Mouse (Mus musculus) thymus, adult 2 months (tissue): ENCODE measurements around the gene Gtf2h3. TPM values are rescaled to one million over a fixed set of nuclear protein-coding genes. Genes with fewer than 3 reads are reported as not detected.
A peak's percentile ranks its signal among the peaks of the same experiment; 100 is the strongest.
"Not testable (repeated sequence)": the region's sequence is repeated elsewhere in the genome, so short reads cannot be mapped to it uniquely, and the experiment has no call there.

Experiments
- DNase-seq: peaks from one replicate; pipeline ENCODE4 v3.0.0; 2021
- H3K27ac ChIP-seq: fragments of 200-500 bp; 2 replicates; pipeline ENCODE4 v1.5.1; 2012; ENCODE audit warnings: low read length, control low read depth; ENCODE audit not compliant: control insufficient read depth, insufficient read depth
- H3K27me3 ChIP-seq: fragments of 200-500 bp; 2 replicates; pipeline ENCODE4 v1.6.1; 2012; ENCODE audit warnings: mild to moderate bottlenecking, low read length, moderate library complexity, mixed read lengths; ENCODE audit not compliant: control insufficient read depth, insufficient read depth
- H3K36me3 ChIP-seq: fragments of 200-500 bp; 2 replicates; pipeline ENCODE4 v1.6.1; 2012; ENCODE audit warnings: mild to moderate bottlenecking, low read length, moderate library complexity; ENCODE audit not compliant: control insufficient read depth, insufficient read depth
- H3K4me1 ChIP-seq: fragments of 200-500 bp; replicated peaks from 2 replicates; pipeline ENCODE4 v1.6.1; 2012; ENCODE audit warnings: low read length; ENCODE audit not compliant: control insufficient read depth, insufficient read depth
- H3K4me3 ChIP-seq: fragments of 200-500 bp; 2 replicates; pipeline ENCODE4 v1.5.1; 2012; ENCODE audit warnings: mild to moderate bottlenecking, low read length, control low read depth, moderate library complexity; ENCODE audit not compliant: control insufficient read depth, insufficient read depth
- CTCF ChIP-seq: fragments of 200-500 bp; IDR thresholded peaks from 2 replicates; pipeline ENCODE4 v1.5.1; 2012; ENCODE audit warnings: mild to moderate bottlenecking, control low read depth, low read length, moderate library complexity, borderline replicate concordance; ENCODE audit not compliant: control insufficient read depth, poor library complexity, insufficient read depth; ENCODE audit errors: extremely low read depth
- POLR2A ChIP-seq: fragments of 200-500 bp; IDR thresholded peaks from 2 replicates; pipeline ENCODE4 v1.6.1; 2012; ENCODE audit warnings: mild to moderate bottlenecking, low read length, control low read depth, moderate library complexity; ENCODE audit not compliant: control insufficient read depth, poor library complexity, insufficient read depth; ENCODE audit errors: extremely low read depth
- WGBS: fragments of 180-500 bp; shearing (Covaris S2); methylation state at CpG from one replicate; pipeline ENCODE4 v1.1.7; 2018; 5-methylcytosine and 5-hydroxymethylcytosine counted together
- polyA plus RNA-seq: library from polyadenylated mRNA; depleted of rRNA; stranded (reverse); fragments of >200 nt; gene quantifications from 2 replicates; pipeline ENCODE4 v1.2.3, GENCODE M21; 2012; rRNA removed

The Gtf2h3 gene
- polyA plus RNA-seq, 1 experiment: 55.7 TPM

DNA sequence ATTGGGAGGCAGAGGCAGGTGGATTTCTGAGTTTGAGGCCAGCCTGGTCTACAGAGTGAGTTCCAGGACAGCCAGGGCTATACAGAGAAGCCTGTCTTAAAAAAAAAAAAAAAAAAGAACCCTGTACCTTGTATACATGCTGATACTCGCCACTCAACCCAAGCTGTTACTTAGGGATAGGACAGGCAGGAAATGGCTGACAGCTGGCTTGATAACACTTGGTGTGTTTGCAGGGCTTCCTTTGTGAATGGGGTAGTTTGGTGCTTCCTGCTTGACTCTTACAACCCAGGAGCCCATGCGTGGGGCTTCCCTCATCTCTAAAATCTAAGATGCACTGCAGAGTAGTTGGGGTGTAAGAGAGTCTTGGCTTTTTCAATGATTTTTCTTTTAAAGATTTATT is 54.5 kb downstream of the Gtf2h3 start:
- Histone ChIP-seq H3K4me1 (peaks cover 70% of the 10 kb centered on the region), H3K4me3 (no peak overlapping the region), H3K27me3 (no peaks in the 10 kb centered on the region), H3K36me3 (peaks cover 19% of the 10 kb centered on the region), H3K27ac (peak overlapping the region; percentile 84)
- WGBS: 14% methylated on average over 2 of the region's 2 CpGs
- peak; percentile 56 for DNase-seq
- TF ChIP-seq POLR2A (no peak), CTCF (no peak)

- peaks cover 68% of the 10 kb centered on the region for H3K4me1 ChIP-seq
- DNase-seq, H3K27me3 ChIP-seq, H3K27ac ChIP-seq, H3K4me3 ChIP-seq: not testable (repeated sequence)
- H3K36me3 ChIP-seq: peaks cover 35% of the 10 kb centered on the region
- 97% methylated on average over 4 of the region's 4 CpGs for WGBS
Observed at GRCm38 (mm10) chr5:124635068-124635467, 56.1 kb downstream of the Gtf2h3 start.

- whole genome bisulfite sequencing: 98% methylated on average over 3 of the region's 3 CpGs
Observed at GRCm38 (mm10) chr5:124636139-124636538, 57.2 kb downstream of the Gtf2h3 start.

GRCm38 (mm10) chr5:124636694-124637093 is 57.8 kb downstream of the Gtf2h3 start:
- H3K4me1 ChIP-seq: peaks cover 54% of the 10 kb centered on the region
- H3K27me3 ChIP-seq: no peaks in the 10 kb centered on the region
- 75% methylated on average over 4 of the region's 4 CpGs for WGBS
- no peak for TF ChIP-seq CTCF
- no peak for TF ChIP-seq POLR2A
- H3K4me3 ChIP-seq: no peak overlapping the region
- peak overlapping the region; percentile 91 for H3K27ac ChIP-seq
- no peak for DNase-seq
- H3K36me3 ChIP-seq: peaks cover 47% of the 10 kb centered on the region

More at GRCm38 (mm10) chr5:124636139-124636538, 57.2 kb downstream of the Gtf2h3 start:
- Histone ChIP-seq H3K27ac (peak overlapping the region; percentile 91), H3K27me3 (no peaks in the 10 kb centered on the region), H3K4me1 (peaks cover 59% of the 10 kb centered on the region), H3K36me3 (peaks cover 41% of the 10 kb centered on the region), H3K4me3 (no peak overlapping the region)
- no peak for DNase-seq
- no peak for TF ChIP-seq POLR2A
- TF ChIP-seq CTCF: no peak

- TF ChIP-seq POLR2A (peak; percentile 50; the same call in 1 of the 2 replicates), CTCF (0 out of 2 replicates have a peak, but pooled peaks have one; percentile 27)
- WGBS: 8% methylated on average over 11 of the region's 11 CpGs
- Histone ChIP-seq H3K36me3 (peaks cover 53% of the 10 kb centered on the region), H3K4me1 (peaks cover 49% of the 10 kb centered on the region), H3K4me3 (peak overlapping the region; percentile 35), H3K27ac (peak overlapping the region; percentile 91), H3K27me3 (no peaks in the 10 kb centered on the region)
- peak; percentile 76 for DNase-seq
Observed at GRCm38 (mm10) chr5:124637300-124637699, 58.4 kb downstream of the Gtf2h3 start.

- peak overlapping the region; percentile 35 for H3K4me3 ChIP-seq
- TF ChIP-seq POLR2A (no peak), CTCF (no peak)
- no peaks in the 10 kb centered on the region for H3K27me3 ChIP-seq
- WGBS: 16% methylated on average over 13 of the region's 13 CpGs
- H3K36me3 ChIP-seq: peaks cover 58% of the 10 kb centered on the region
- peaks cover 46% of the 10 kb centered on the region for H3K4me1 ChIP-seq
- peak overlapping the region; percentile 91 for H3K27ac ChIP-seq
- DNase-seq: peak; percentile 49
Observed at GRCm38 (mm10) chr5:124637836-124638235, 58.9 kb downstream of the Gtf2h3 start.

Other genes with a start within 250 kb of the Gtf2h3 start
- gene Cdk2ap1, start 216.1 kb upstream of the Gtf2h3 start, polyA plus RNA-seq: 191 and 206 TPM in 2 replicates
- gene Sbno1, start 153.1 kb upstream of the Gtf2h3 start, polyA plus RNA-seq: 36.3 and 40.8 TPM in 2 replicates
- 76.5 and 92.5 TPM in 2 replicates for gene Kmt5a, start 139.2 kb upstream of the Gtf2h3 start, polyA plus RNA-seq
- gene Rilpl2, start 100.8 kb upstream of the Gtf2h3 start, polyA plus RNA-seq: 38.5 and 38.6 TPM in 2 replicates
- gene Snrnp35, start 96.0 kb upstream of the Gtf2h3 start, polyA plus RNA-seq: 4.6 and 5.0 TPM in 2 replicates
- gene Rilpl1, start 47.7 kb upstream of the Gtf2h3 start, polyA plus RNA-seq: 3.6 and 9.5 TPM in 2 replicates
- 134 and 198 TPM in 2 replicates for gene Tmed2, start 38.4 kb upstream of the Gtf2h3 start, polyA plus RNA-seq
- gene Ddx55, start 26.3 kb upstream of the Gtf2h3 start, polyA plus RNA-seq: 33.2 and 38.5 TPM in 2 replicates
- gene Eif2b1, start within 50 bp of the Gtf2h3 start, polyA plus RNA-seq: 25.2 and 25.4 TPM in 2 replicates
- gene Atp6v0a2, start 49.4 kb downstream of the Gtf2h3 start, polyA plus RNA-seq: 122 and 127 TPM in 2 replicates
- 0.31 and 0.38 TPM in 2 replicates for gene Dnah10, start 145.9 kb downstream of the Gtf2h3 start, polyA plus RNA-seq